Mouse (Mus musculus): ENCODE results near the gene Adsl.

The Adsl gene

GRCm38 (mm10) chr15:81007905-81008304 is 59.6 kb downstream of the Adsl start:
- DNase-seq, result no peak

- DNase-seq, result peak; percentile 27 to 39
Observed at GRCm38 (mm10) chr15:81008689-81009123, 60.4 kb downstream of the Adsl start.

GRCm38 (mm10) chr15:81010114-81010513 is 61.8 kb downstream of the Adsl start:
- peak; percentile 63 to 69 for DNase-seq

GRCm38 (mm10) chr15:81011523-81011922 is 63.2 kb downstream of the Adsl start:
- no peak for DNase-seq

- no peak for DNase-seq
Observed at GRCm38 (mm10) chr15:81012359-81012758, 64.1 kb downstream of the Adsl start.

GRCm38 (mm10) chr15:81013186-81013585 is 64.9 kb downstream of the Adsl start:
- no peak for DNase-seq

- DNase-seq, result no peak
Observed at GRCm38 (mm10) chr15:81015068-81015744, 66.9 kb downstream of the Adsl start.

GRCm38 (mm10) chr15:81016488-81016887 is 68.2 kb downstream of the Adsl start:
- DNase-seq, result no peak

- DNase-seq, result no peak
Observed at GRCm38 (mm10) chr15:81017308-81017707, 69.0 kb downstream of the Adsl start.

Data from cerebellum, postnatal 10 days (tissue).